Mouse (Mus musculus): Measurements from ENCODE around the gene Denr. TPM values are rescaled to one million over a fixed set of nuclear protein-coding genes. Genes with fewer than 3 reads are reported as not detected.
A peak's percentile ranks its signal among the peaks of the same experiment; 100 is the strongest.

Gene Denr
- polyA plus RNA-seq, 2 experiments = 64.5 to 121 TPM

- no peaks in the 10 kb centered on the region for H3K27me3 ChIP-seq (ENCODE audit: control insufficient read depth, insufficient read depth, low read length)
- peaks cover 34% of the 10 kb centered on the region for H3K36me3 ChIP-seq (ENCODE audit: control insufficient read depth, insufficient read depth, low read length)
- H3K27ac ChIP-seq (replicated peaks; ENCODE audit: low read depth, low read length) = peak overlapping the region; percentile 82
- H3K9me3 ChIP-seq (ENCODE audit: control insufficient read depth, low read length) = no peaks in the 10 kb centered on the region
- H3K4me1 ChIP-seq (ENCODE audit: control insufficient read depth, insufficient read depth, low read length) = peaks cover 3% of the 10 kb centered on the region; the same call in 1 of the 2 replicates
- no peak for TF ChIP-seq POLR2A (IDR thresholded peaks at IDR 0.05; ENCODE audit: borderline replicate concordance, extremely low read depth, insufficient read depth, insufficient read length)
- peak overlapping the region; percentile 85 for H3K4me2 ChIP-seq (replicated peaks; ENCODE audit: low read depth, low read length, severe bottlenecking)
- ATAC-seq (ENCODE audit: low FRiP score, low read depth) (no peak), DNase-seq (ENCODE audit: low spot score) (no peak)
- 1% methylated on average over 10 of the region's 10 CpGs for WGBS
- peak overlapping the region; percentile 98 for H3K9ac ChIP-seq (ENCODE audit: low read depth, low read length, severe bottlenecking)
- H3K4me3 ChIP-seq (replicated peaks; ENCODE audit: low read length) = peak overlapping the region; percentile 98
Observed at GRCm38 (mm10) chr5:123907631-123907977, 629 bp downstream of the Denr start.

GRCm38 (mm10) chr5:123914852-123915251 is 7.9 kb downstream of the Denr start:
- no peak overlapping the region for H3K9ac ChIP-seq (ENCODE audit: low read depth, low read length, severe bottlenecking)
- TF ChIP-seq POLR2A (IDR thresholded peaks at IDR 0.05; ENCODE audit: borderline replicate concordance, extremely low read depth, insufficient read depth, insufficient read length) = no peak
- H3K4me1 ChIP-seq (ENCODE audit: control insufficient read depth, insufficient read depth, low read length) = no peaks in the 10 kb centered on the region
- no peaks in the 10 kb centered on the region for H3K27me3 ChIP-seq (ENCODE audit: control insufficient read depth, insufficient read depth, low read length)
- H3K36me3 ChIP-seq (ENCODE audit: control insufficient read depth, insufficient read depth, low read length) = peaks cover 63% of the 10 kb centered on the region
- no peak overlapping the region for H3K4me3 ChIP-seq (replicated peaks; ENCODE audit: low read length)
- H3K27ac ChIP-seq (replicated peaks; ENCODE audit: low read depth, low read length) = no peak overlapping the region
- 88% methylated on average over 3 of the region's 3 CpGs for WGBS
- no peak for DNase-seq (ENCODE audit: low spot score)
- no peaks in the 10 kb centered on the region for H3K9me3 ChIP-seq (ENCODE audit: control insufficient read depth, low read length)
- ATAC-seq (ENCODE audit: low FRiP score, low read depth) = no peak
- H3K4me2 ChIP-seq (replicated peaks; ENCODE audit: low read depth, low read length, severe bottlenecking) = no peak overlapping the region

GRCm38 (mm10) chr5:123922112-123922511 is 15.1 kb downstream of the Denr start:
- 90% methylated on average over 6 of the region's 6 CpGs for WGBS
- Histone ChIP-seq H3K4me2 (replicated peaks; ENCODE audit: low read depth, low read length, severe bottlenecking) (no peak overlapping the region), H3K36me3 (ENCODE audit: control insufficient read depth, insufficient read depth, low read length) (peaks cover 93% of the 10 kb centered on the region), H3K27ac (replicated peaks; ENCODE audit: low read depth, low read length) (no peak overlapping the region), H3K4me1 (ENCODE audit: control insufficient read depth, insufficient read depth, low read length) (no peaks in the 10 kb centered on the region), H3K9me3 (ENCODE audit: control insufficient read depth, low read length) (no peaks in the 10 kb centered on the region), H3K9ac (ENCODE audit: low read depth, low read length, severe bottlenecking) (no peak overlapping the region), H3K4me3 (replicated peaks; ENCODE audit: low read length) (no peak overlapping the region), H3K27me3 (ENCODE audit: control insufficient read depth, insufficient read depth, low read length) (no peaks in the 10 kb centered on the region)
- no peak for DNase-seq (ENCODE audit: low spot score)
- no peak for ATAC-seq (ENCODE audit: low FRiP score, low read depth)
- TF ChIP-seq POLR2A (IDR thresholded peaks at IDR 0.05; ENCODE audit: borderline replicate concordance, extremely low read depth, insufficient read depth, insufficient read length) = no peak

GRCm38 (mm10) chr5:123927118-123927517 is 20.1 kb downstream of the Denr start, which contains the start of gene Gm43518:
Gm43518 (plus strand) TSS chr5:123927418.
- TF ChIP-seq POLR2A (IDR thresholded peaks at IDR 0.05; ENCODE audit: borderline replicate concordance, extremely low read depth, insufficient read depth, insufficient read length) = no peak
- WGBS = 95% methylated on average over 9 of the region's 9 CpGs
- no peak within 1 kb of the TSS for H3K27ac ChIP-seq (replicated peaks; ENCODE audit: low read depth, low read length)
- H3K27me3 ChIP-seq (ENCODE audit: control insufficient read depth, insufficient read depth, low read length) = no peaks in the 10 kb centered on the region
- no peak within 1 kb of the TSS for H3K4me3 ChIP-seq (replicated peaks; ENCODE audit: low read length)
- H3K4me2 ChIP-seq (replicated peaks; ENCODE audit: low read depth, low read length, severe bottlenecking) = no peak within 1 kb of the TSS
- H3K9me3 ChIP-seq (ENCODE audit: control insufficient read depth, low read length) = no peaks in the 10 kb centered on the region
- no peak for DNase-seq (ENCODE audit: low spot score)
- peaks cover 67% of the 10 kb centered on the region for H3K36me3 ChIP-seq (ENCODE audit: control insufficient read depth, insufficient read depth, low read length)
- no peak for ATAC-seq (ENCODE audit: low FRiP score, low read depth)
- H3K9ac ChIP-seq (ENCODE audit: low read depth, low read length, severe bottlenecking) = no peak within 1 kb of the TSS
- H3K4me1 ChIP-seq (ENCODE audit: control insufficient read depth, insufficient read depth, low read length) = no peaks in the 10 kb centered on the region

- ATAC-seq (ENCODE audit: low FRiP score, low read depth) (peak; percentile 98), DNase-seq (ENCODE audit: low spot score) (peak; percentile 97)
- WGBS = under 1% methylated on average over 56 of the region's 56 CpGs
Observed at GRCm38 (mm10) chr5:123930508-123930989, 23.6 kb downstream of the Denr start, which contains the start of gene Ccdc62. Ccdc62 (plus strand) TSS chr5:123930679.

More at GRCm38 (mm10) chr5:123930508-123930989, 23.6 kb downstream of the Denr start, which contains the start of gene Ccdc62:
- no peaks in the 10 kb centered on the region for H3K4me1 ChIP-seq (ENCODE audit: control insufficient read depth, insufficient read depth, low read length)
- peak; percentile 96 for TF ChIP-seq POLR2A (IDR thresholded peaks at IDR 0.05; ENCODE audit: borderline replicate concordance, extremely low read depth, insufficient read depth, insufficient read length)
- H3K9ac ChIP-seq (ENCODE audit: low read depth, low read length, severe bottlenecking) = peak within 1 kb of the TSS; percentile 83
- H3K27ac ChIP-seq (replicated peaks; ENCODE audit: low read depth, low read length) = peak within 1 kb of the TSS; percentile 58
- H3K4me3 ChIP-seq (replicated peaks; ENCODE audit: low read length) = peak within 1 kb of the TSS; percentile 62
- no peaks in the 10 kb centered on the region for H3K27me3 ChIP-seq (ENCODE audit: control insufficient read depth, insufficient read depth, low read length)
- H3K36me3 ChIP-seq (ENCODE audit: control insufficient read depth, insufficient read depth, low read length) = peaks cover 33% of the 10 kb centered on the region
- peak within 1 kb of the TSS; percentile 61 for H3K4me2 ChIP-seq (replicated peaks; ENCODE audit: low read depth, low read length, severe bottlenecking)
- H3K9me3 ChIP-seq (ENCODE audit: control insufficient read depth, low read length) = no peaks in the 10 kb centered on the region

Data from limb, embryonic 14.5 days (tissue).